Mouse (Mus musculus): ENCODE measurements around the gene Klhl22.
A peak's percentile ranks its signal among the peaks of the same experiment; 100 is the strongest.
"Not testable (repeated sequence)": the region's sequence is repeated elsewhere in the genome, so short reads cannot be mapped to it uniquely, and the experiment has no call there.

The Klhl22 gene

DNA sequence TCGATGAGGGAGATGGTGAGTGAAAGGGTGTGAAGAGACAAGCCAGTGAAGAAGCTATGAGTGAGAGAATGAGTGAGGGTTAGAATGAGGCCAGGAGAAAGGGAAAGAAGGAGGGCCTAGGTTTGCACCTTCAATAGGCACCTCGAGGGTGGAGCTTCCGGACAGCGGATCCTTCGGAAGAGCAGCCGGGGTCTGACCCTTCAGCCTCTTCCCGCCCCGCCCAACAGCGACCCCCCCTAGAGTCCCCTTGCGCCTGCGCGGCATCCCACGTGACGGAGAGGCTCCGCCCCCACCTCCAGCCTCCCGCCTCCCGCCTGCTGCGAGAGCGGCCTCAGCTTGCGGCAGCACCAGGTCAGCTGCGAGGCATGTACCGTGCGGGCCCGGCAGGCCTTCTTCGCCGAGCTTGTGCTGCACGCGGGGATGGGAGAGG lies at the start of gene Klhl22:
Gene Klhl22, plus strand, starts transcription at position 275 of the 430 bp plus-strand sequence.
- peak; percentile 88 for DNase-seq (ENCODE audit: low read depth, low spot score)
- Histone ChIP-seq H3K36me3 (ENCODE audit: control insufficient read depth, insufficient read depth, low read length, poor library complexity, severe bottlenecking) (no peaks in the 10 kb centered on the region), H3K27me3 (ENCODE audit: control insufficient read depth, insufficient read depth, low read length, poor library complexity, severe bottlenecking) (no peaks in the 10 kb centered on the region)

- DNase-seq (ENCODE audit: low read depth, low spot score): no peak
- Histone ChIP-seq H3K36me3 (ENCODE audit: control insufficient read depth, insufficient read depth, low read length, poor library complexity, severe bottlenecking) (no peaks in the 10 kb centered on the region), H3K27me3 (ENCODE audit: control insufficient read depth, insufficient read depth, low read length, poor library complexity, severe bottlenecking) (no peaks in the 10 kb centered on the region)
Measured at GRCm38 (mm10) chr16:17717791-17718190, 41.6 kb upstream of the Klhl22 start.

DNA sequence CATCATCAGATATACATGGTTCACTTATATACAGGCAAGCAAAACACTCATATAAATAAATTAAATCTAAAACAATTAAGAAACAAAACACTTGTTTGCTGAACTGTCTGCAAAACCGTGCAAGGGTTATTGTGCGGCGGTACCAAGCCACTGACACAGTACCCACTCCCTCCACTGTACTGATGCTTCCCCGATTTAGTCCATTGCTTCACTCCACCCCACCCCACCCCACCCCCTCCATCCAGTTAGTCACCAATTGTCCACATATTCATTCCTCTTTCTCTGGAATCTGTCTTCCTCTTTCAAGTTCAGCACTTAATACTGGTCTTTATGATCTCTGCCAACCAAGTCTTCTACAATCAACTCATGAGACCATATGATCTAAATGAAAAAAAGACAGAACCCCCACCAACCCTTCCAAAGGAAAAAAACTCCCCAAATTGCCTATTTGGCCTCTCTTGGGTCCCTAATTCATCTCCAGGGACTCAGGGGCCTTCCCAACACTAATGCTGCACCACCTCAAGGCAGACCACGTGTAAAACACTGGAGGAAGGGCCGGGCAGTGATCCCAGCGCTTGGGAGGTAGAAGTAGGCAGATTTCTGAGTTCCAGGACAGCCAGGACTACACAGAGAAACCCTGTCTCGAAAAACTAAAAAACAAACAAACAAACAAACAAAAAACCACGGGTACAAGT lies 38.2 kb upstream of the Klhl22 start:
- Histone ChIP-seq H3K36me3 (ENCODE audit: control insufficient read depth, insufficient read depth, low read length, poor library complexity, severe bottlenecking) (no peaks in the 10 kb centered on the region), H3K27me3 (ENCODE audit: control insufficient read depth, insufficient read depth, low read length, poor library complexity, severe bottlenecking) (no peaks in the 10 kb centered on the region)
- DNase-seq (ENCODE audit: low read depth, low spot score): no peak

GRCm38 (mm10) chr16:17721822-17722460 lies 37.5 kb upstream of the Klhl22 start:
- H3K27me3 ChIP-seq (ENCODE audit: control insufficient read depth, insufficient read depth, low read length, poor library complexity, severe bottlenecking): no peaks in the 10 kb centered on the region
- H3K36me3 ChIP-seq (ENCODE audit: control insufficient read depth, insufficient read depth, low read length, poor library complexity, severe bottlenecking): no peaks in the 10 kb centered on the region
- no peak for DNase-seq (ENCODE audit: low read depth, low spot score)

DNA sequence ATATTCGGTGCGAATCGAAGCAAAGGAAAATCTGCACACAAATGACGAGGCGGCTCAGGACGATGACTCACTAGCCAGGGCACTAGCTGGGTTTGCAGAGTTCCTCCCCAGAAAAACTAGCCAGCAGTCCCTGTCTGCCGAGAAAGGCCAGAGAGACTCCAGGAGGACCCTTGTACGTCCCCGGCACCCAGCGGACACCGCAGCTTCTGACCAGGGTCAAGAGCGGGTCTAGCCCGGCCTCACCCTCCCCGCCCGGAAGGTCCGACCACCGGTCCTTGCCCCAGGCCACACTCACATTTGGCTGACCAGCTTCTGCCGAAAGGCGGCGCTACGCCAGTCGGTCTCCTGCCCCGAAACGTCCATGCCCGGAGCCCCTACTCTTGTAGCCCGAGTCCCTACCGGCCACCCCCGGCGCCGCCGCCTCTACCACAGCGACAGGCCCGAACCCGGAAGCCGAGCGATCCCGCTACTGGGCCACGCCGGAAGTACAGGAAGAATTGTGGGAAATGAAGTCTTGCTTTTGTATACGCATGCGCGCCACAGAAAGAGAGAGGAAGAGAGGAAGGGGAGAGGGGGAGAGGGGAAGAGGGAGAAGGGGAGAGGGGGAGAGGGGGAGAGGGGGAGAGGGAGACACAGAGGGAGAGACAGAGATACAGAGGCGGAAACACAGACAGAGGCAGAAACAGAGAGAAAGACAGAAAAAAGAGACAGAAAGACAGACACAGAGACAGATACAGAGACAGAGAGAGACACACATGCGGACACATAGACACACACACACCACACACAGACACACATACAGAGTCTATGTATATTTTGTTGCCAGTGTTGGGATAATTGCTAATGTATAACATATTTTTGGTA lies 36.7 kb upstream of the Klhl22 start:
- Histone ChIP-seq H3K27me3 (ENCODE audit: control insufficient read depth, insufficient read depth, low read length, poor library complexity, severe bottlenecking) (no peaks in the 10 kb centered on the region), H3K36me3 (ENCODE audit: control insufficient read depth, insufficient read depth, low read length, poor library complexity, severe bottlenecking) (no peaks in the 10 kb centered on the region)
- DNase-seq (ENCODE audit: low read depth, low spot score): peak; percentile 89

GRCm38 (mm10) chr16:17723325-17723626 lies 36.1 kb upstream of the Klhl22 start:
- no peaks in the 10 kb centered on the region for H3K27me3 ChIP-seq (ENCODE audit: control insufficient read depth, insufficient read depth, low read length, poor library complexity, severe bottlenecking)
- no peak for DNase-seq (ENCODE audit: low read depth, low spot score)
- H3K36me3 ChIP-seq (ENCODE audit: control insufficient read depth, insufficient read depth, low read length, poor library complexity, severe bottlenecking): no peaks in the 10 kb centered on the region

GRCm38 (mm10) chr16:17724448-17724847 lies 35.0 kb upstream of the Klhl22 start:
- Histone ChIP-seq H3K36me3 (ENCODE audit: control insufficient read depth, insufficient read depth, low read length, poor library complexity, severe bottlenecking) (no peaks in the 10 kb centered on the region), H3K27me3 (ENCODE audit: control insufficient read depth, insufficient read depth, low read length, poor library complexity, severe bottlenecking) (no peaks in the 10 kb centered on the region)
- peak; percentile 10 for DNase-seq (ENCODE audit: low read depth, low spot score)

- no peaks in the 10 kb centered on the region for H3K27me3 ChIP-seq (ENCODE audit: control insufficient read depth, insufficient read depth, low read length, poor library complexity, severe bottlenecking)
- DNase-seq (ENCODE audit: low read depth, low spot score): peak; percentile 84
- no peaks in the 10 kb centered on the region for H3K36me3 ChIP-seq (ENCODE audit: control insufficient read depth, insufficient read depth, low read length, poor library complexity, severe bottlenecking)
Measured at GRCm38 (mm10) chr16:17727179-17727861, 32.1 kb upstream of the Klhl22 start.

GRCm38 (mm10) chr16:17729974-17730373 lies 29.4 kb upstream of the Klhl22 start:
- DNase-seq (ENCODE audit: low read depth, low spot score): no peak
- Histone ChIP-seq H3K36me3 (ENCODE audit: control insufficient read depth, insufficient read depth, low read length, poor library complexity, severe bottlenecking) (no peaks in the 10 kb centered on the region), H3K27me3 (ENCODE audit: control insufficient read depth, insufficient read depth, low read length, poor library complexity, severe bottlenecking) (no peaks in the 10 kb centered on the region)

DNA sequence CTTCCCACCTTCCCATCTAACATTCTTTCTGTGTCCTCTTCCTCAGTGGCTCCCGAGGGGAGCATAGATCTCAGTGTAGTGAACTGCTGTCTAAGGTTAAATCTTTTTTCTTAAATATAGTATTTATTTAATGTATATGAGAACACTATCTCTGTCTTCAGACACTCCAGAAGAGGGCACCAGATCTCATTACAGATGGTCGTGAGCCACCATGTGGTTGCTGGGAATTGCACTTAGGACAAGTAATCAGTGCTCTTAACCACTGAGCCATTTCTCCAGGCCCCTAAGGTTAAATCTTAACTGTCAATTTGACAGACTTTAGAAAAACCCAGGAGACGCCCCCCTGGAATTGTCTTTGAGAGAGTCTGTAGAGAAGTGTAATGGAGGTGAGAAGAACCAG lies 27.4 kb upstream of the Klhl22 start:
- no peak for DNase-seq (ENCODE audit: low read depth, low spot score)
- Histone ChIP-seq H3K27me3 (ENCODE audit: control insufficient read depth, insufficient read depth, low read length, poor library complexity, severe bottlenecking) (no peaks in the 10 kb centered on the region), H3K36me3 (ENCODE audit: control insufficient read depth, insufficient read depth, low read length, poor library complexity, severe bottlenecking) (no peaks in the 10 kb centered on the region)

DNA sequence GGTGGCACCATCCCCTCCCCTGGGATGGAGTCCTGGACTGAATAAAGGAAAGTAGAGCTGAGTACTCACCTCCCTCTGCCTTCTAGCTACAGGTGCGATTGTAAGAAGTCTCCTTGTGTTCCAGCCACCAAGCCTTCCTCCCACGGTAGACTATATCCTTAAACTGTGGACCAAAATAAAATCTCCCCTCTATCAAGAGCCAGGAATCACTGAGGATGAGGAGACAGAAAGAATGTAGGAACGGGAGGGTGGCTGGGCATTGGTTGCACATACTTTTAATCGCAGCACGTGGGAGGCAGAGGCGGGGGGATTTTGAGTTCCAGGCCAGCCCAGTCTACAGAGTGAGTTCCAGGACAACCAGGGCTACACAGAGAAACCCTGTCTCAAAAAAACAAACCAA lies 27.0 kb upstream of the Klhl22 start:
- Histone ChIP-seq H3K27me3 (ENCODE audit: control insufficient read depth, insufficient read depth, low read length, poor library complexity, severe bottlenecking) (no peaks in the 10 kb centered on the region), H3K36me3 (ENCODE audit: control insufficient read depth, insufficient read depth, low read length, poor library complexity, severe bottlenecking) (no peaks in the 10 kb centered on the region)
- no peak for DNase-seq (ENCODE audit: low read depth, low spot score)

- no peaks in the 10 kb centered on the region for H3K27me3 ChIP-seq (ENCODE audit: control insufficient read depth, insufficient read depth, low read length, poor library complexity, severe bottlenecking)
- H3K36me3 ChIP-seq (ENCODE audit: control insufficient read depth, insufficient read depth, low read length, poor library complexity, severe bottlenecking): no peaks in the 10 kb centered on the region
- DNase-seq (ENCODE audit: low read depth, low spot score): no peak
Measured at GRCm38 (mm10) chr16:17732841-17733340, 26.5 kb upstream of the Klhl22 start, which contains the start of gene Med15. TSS of gene Med15 (minus strand) at chr16:17732891.

- Histone ChIP-seq H3K27me3 (ENCODE audit: control insufficient read depth, insufficient read depth, low read length, poor library complexity, severe bottlenecking) (no peaks in the 10 kb centered on the region), H3K36me3 (ENCODE audit: control insufficient read depth, insufficient read depth, low read length, poor library complexity, severe bottlenecking) (no peaks in the 10 kb centered on the region)
- DNase-seq (ENCODE audit: low read depth, low spot score): no peak
Measured at GRCm38 (mm10) chr16:17733646-17734045, 25.8 kb upstream of the Klhl22 start.

DNA sequence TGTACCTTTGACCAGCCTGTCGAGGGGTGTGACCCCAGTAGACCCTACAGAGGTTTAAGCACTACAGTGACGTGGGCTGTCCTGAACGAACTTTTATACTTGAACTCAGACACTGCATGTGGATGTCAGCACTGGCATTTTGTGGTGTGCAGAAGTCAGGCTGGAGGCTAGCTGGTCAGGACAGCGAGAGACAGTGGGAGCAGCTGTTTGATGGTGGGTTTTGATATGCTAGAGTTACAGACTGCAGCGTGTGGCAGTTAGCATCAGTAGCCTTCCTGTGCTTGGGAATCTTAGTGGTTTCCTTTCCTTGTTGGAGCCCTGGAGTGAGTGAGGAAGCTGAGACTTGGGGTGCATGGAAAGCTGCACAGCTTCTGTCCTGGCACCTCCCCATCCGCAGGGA lies 24.5 kb upstream of the Klhl22 start:
- DNase-seq (ENCODE audit: low read depth, low spot score); H3K36me3 ChIP-seq (ENCODE audit: control insufficient read depth, insufficient read depth, low read length, poor library complexity, severe bottlenecking); H3K27me3 ChIP-seq (ENCODE audit: control insufficient read depth, insufficient read depth, low read length, poor library complexity, severe bottlenecking): not testable (repeated sequence)
